Comparison of ENCODE assay signal across 18 mouse cellular contexts in the genomic region with DNA sequence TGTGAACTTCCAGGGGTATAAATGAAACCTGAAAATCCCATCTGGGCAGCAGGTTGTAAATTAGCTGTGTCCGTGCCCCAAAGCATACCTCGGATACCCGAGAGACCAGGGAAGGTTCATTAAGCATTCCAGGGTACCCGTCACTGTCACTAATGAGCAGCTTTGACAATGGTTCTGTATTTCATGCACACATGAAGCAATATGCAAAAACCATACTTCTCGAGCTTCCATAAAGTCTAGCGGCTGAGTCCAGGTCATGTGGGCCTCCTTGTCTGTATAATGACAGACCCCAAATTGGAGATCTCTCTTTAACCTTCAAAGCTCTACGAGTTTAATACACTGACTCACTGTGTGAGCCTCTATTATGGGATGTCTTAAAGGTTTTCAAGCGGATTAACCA.
A peak's percentile ranks its signal among the peaks of the same experiment; 100 is the strongest.
DNase-seq lines count a peak whose midpoint lies in the region; ATAC-seq lines count a peak whose summit lies in the region.
"Had no signal": no experiment of that assay in that cellular context is flagged by ENCODE, and none has a peak within 500 bp of the region (broad histone marks: within the 10 kb centered on the region; RNA-seq: fewer than 3 reads in every experiment).

No protein-coding gene starts in this region.

- 45% methylated on average over 8 of the region's 8 CpGs for WGBS in hindbrain, embryonic 14.5 days
- 58% methylated on average over 8 of the region's 8 CpGs for whole genome bisulfite sequencing in hindbrain, embryonic 12.5 days
- 72% methylated on average over 8 of the region's 8 CpGs for WGBS in neural tube, embryonic 11.5 days
- WGBS in kidney, embryonic 14.5 days, result 65% methylated on average over 8 of the region's 8 CpGs

- no peaks in the 10 kb centered on the region for H3K36me3 ChIP-seq in hindbrain, embryonic 14.5 days (replicated peaks; ENCODE audit: control insufficient read depth, insufficient read depth)
- H3K36me3 ChIP-seq in hindbrain, embryonic 12.5 days, result no peaks in the 10 kb centered on the region
- H3K36me3 ChIP-seq in neural tube, embryonic 11.5 days (ENCODE audit: control insufficient read depth, insufficient read depth, low read length), result no peaks in the 10 kb centered on the region
- no peaks in the 10 kb centered on the region for H3K36me3 ChIP-seq in kidney, embryonic 14.5 days (ENCODE audit: control insufficient read depth, insufficient read depth, low read length)
- H3K36me3 ChIP-seq: embryonic facial prominence, embryonic 12.5 days; forebrain, embryonic 12.5 days; heart, embryonic 12.5 days; hindbrain, embryonic 13.5 days had no signal

- H3K4me1 ChIP-seq in hindbrain, embryonic 14.5 days (replicated peaks; ENCODE audit: control insufficient read depth, insufficient read depth, low read length), result no peaks in the 10 kb centered on the region
- no peaks in the 10 kb centered on the region for H3K4me1 ChIP-seq in hindbrain, embryonic 12.5 days
- no peaks in the 10 kb centered on the region for H3K4me1 ChIP-seq in neural tube, embryonic 11.5 days (ENCODE audit: control insufficient read depth, insufficient read depth, low read length)
- no peaks in the 10 kb centered on the region for H3K4me1 ChIP-seq in kidney, embryonic 14.5 days (ENCODE audit: control insufficient read depth, insufficient read depth, low read length)
- H3K4me1 ChIP-seq: embryonic facial prominence, embryonic 12.5 days; forebrain, embryonic 12.5 days; heart, embryonic 12.5 days; hindbrain, embryonic 13.5 days had no signal

- ATAC-seq in hindbrain, embryonic 14.5 days (ENCODE audit: low FRiP score), result peak; percentile 27; the same call in 1 of the 2 replicates
- no peak for ATAC-seq in hindbrain, embryonic 12.5 days (ENCODE audit: low FRiP score)
- 0 out of 2 replicates have a peak, but pooled peaks have one; percentile 41 for ATAC-seq in neural tube, embryonic 11.5 days (ENCODE audit: insufficient read depth, low FRiP score, low TSS enrichment)
- no peak for ATAC-seq in kidney, embryonic 14.5 days (ENCODE audit: low FRiP score, low TSS enrichment)
- ATAC-seq: forebrain, postnatal 0 days had no signal

- H3K4me2 ChIP-seq in hindbrain, embryonic 14.5 days (replicated peaks), result no peak overlapping the region
- H3K4me2 ChIP-seq in hindbrain, embryonic 12.5 days (replicated peaks), result no peak overlapping the region
- H3K4me2 ChIP-seq in neural tube, embryonic 11.5 days (ENCODE audit: low read depth), result no peak overlapping the region
- no peak overlapping the region for H3K4me2 ChIP-seq in kidney, embryonic 14.5 days (replicated peaks; ENCODE audit: low read depth, low read length)
- H3K4me2 ChIP-seq: embryonic facial prominence, embryonic 12.5 days; forebrain, embryonic 12.5 days; heart, embryonic 12.5 days; hindbrain, embryonic 13.5 days had no signal

- no peak for DNase-seq in hindbrain, embryonic 14.5 days (ENCODE audit: low spot score)
- DNase-seq in neural tube, embryonic 11.5 days (ENCODE audit: low spot score), result no peak
- no peak for DNase-seq in neural tube, embryonic 10.5 days (ENCODE audit: extremely low spot score, low spot score)
- peak; percentile 28 for DNase-seq in retina, embryonic 14.5 days (ENCODE audit: low spot score)
- DNase-seq: adrenal gland, adult 2 months; adrenal gland, postnatal 36 days; cerebellum, adult 11 months; cerebellum, adult 8-10 months; cerebellum, postnatal 25 days; forebrain, postnatal 0 days; gastrocnemius, postnatal 25 days had no signal

- no peaks in the 10 kb centered on the region for H3K27me3 ChIP-seq in hindbrain, embryonic 14.5 days (ENCODE audit: control insufficient read depth, insufficient read depth, low read length)
- H3K27me3 ChIP-seq in hindbrain, embryonic 12.5 days, result no peaks in the 10 kb centered on the region
- H3K27me3 ChIP-seq in neural tube, embryonic 11.5 days (ENCODE audit: control insufficient read depth, insufficient read depth, low read length), result no peaks in the 10 kb centered on the region
- H3K27me3 ChIP-seq in kidney, embryonic 14.5 days (ENCODE audit: control insufficient read depth, insufficient read depth, low read length), result no peaks in the 10 kb centered on the region
- H3K27me3 ChIP-seq: CH12.LX; embryonic facial prominence, embryonic 12.5 days; forebrain, embryonic 12.5 days; heart, embryonic 12.5 days; hindbrain, embryonic 13.5 days had no signal

- no peak overlapping the region for H3K4me3 ChIP-seq in hindbrain, embryonic 14.5 days (replicated peaks; ENCODE audit: low read length)
- H3K4me3 ChIP-seq in hindbrain, embryonic 12.5 days, result no peak overlapping the region
- no peak overlapping the region for H3K4me3 ChIP-seq in neural tube, embryonic 11.5 days (ENCODE audit: low read depth, low read length)
- H3K4me3 ChIP-seq in kidney, embryonic 14.5 days (ENCODE audit: low read length), result no peak overlapping the region
- H3K4me3 ChIP-seq: embryonic facial prominence, embryonic 12.5 days; forebrain, embryonic 12.5 days; heart, embryonic 12.5 days; hindbrain, embryonic 13.5 days had no signal

- no peak overlapping the region for H3K9ac ChIP-seq in hindbrain, embryonic 14.5 days
- no peak overlapping the region for H3K9ac ChIP-seq in hindbrain, embryonic 12.5 days
- H3K9ac ChIP-seq in neural tube, embryonic 11.5 days (ENCODE audit: low read length), result no peak overlapping the region
- H3K9ac ChIP-seq in kidney, embryonic 14.5 days (ENCODE audit: low read depth, low read length), result no peak overlapping the region
- H3K9ac ChIP-seq: embryonic facial prominence, embryonic 12.5 days; forebrain, embryonic 12.5 days; forebrain, postnatal 0 days; heart, embryonic 12.5 days; hindbrain, embryonic 13.5 days had no signal

- no peak overlapping the region for H3K27ac ChIP-seq in hindbrain, embryonic 14.5 days
- no peak overlapping the region for H3K27ac ChIP-seq in hindbrain, embryonic 12.5 days
- H3K27ac ChIP-seq in neural tube, embryonic 11.5 days (ENCODE audit: low read depth, low read length), result no peak overlapping the region
- no peak overlapping the region for H3K27ac ChIP-seq in kidney, embryonic 14.5 days (ENCODE audit: low read depth, low read length)
- H3K27ac ChIP-seq: embryonic facial prominence, embryonic 12.5 days; forebrain, embryonic 12.5 days; hindbrain, embryonic 13.5 days had no signal

- no peaks in the 10 kb centered on the region for H3K9me3 ChIP-seq in hindbrain, embryonic 14.5 days (ENCODE audit: control insufficient read depth, low read length)
- no peaks in the 10 kb centered on the region for H3K9me3 ChIP-seq in hindbrain, embryonic 12.5 days (replicated peaks)
- H3K9me3 ChIP-seq in neural tube, embryonic 11.5 days (ENCODE audit: control insufficient read depth, low read length), result no peaks in the 10 kb centered on the region
- H3K9me3 ChIP-seq in kidney, embryonic 14.5 days (ENCODE audit: control insufficient read depth, low read length), result no peaks in the 10 kb centered on the region
- H3K9me3 ChIP-seq: embryonic facial prominence, embryonic 12.5 days; forebrain, embryonic 12.5 days; heart, embryonic 12.5 days; hindbrain, embryonic 13.5 days had no signal

Comparison
In these comparisons a context has a peak if more than half of its experiments do, and no peak if none do; other contexts are left out.
1. ATAC-seq: peak in hindbrain, embryonic 14.5 days (single experiment) and neural tube, embryonic 11.5 days (single experiment); none in hindbrain, embryonic 12.5 days (single experiment) and kidney, embryonic 14.5 days (single experiment).